Comparison of ENCODE assay signal across 8 mouse cellular contexts in the genomic region with DNA sequence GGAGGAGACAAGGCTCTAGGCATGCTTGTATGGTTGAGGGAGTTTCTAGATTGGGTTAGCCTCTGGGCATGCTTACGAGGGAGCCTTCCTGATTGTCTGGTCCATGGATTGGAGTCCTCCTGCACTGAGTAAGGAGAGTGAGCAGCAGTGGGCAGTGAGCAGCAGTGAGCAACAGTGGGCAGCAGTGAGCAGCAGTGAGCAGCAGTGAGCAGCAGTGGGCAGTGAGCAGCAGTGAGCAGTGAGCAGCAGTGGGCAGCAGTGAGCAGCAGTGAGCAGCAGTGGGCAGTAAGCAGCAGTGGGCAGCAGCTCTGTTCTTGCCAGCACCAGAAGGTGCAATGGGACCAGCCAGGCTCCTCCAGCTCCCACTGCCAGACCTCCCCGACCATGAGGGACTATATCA. TPM values are rescaled to one million over a fixed set of nuclear protein-coding genes. Genes with fewer than 3 reads are reported as not detected.
A peak's percentile ranks its signal among the peaks of the same experiment; 100 is the strongest.
DNase-seq lines count a peak whose midpoint lies in the region; ATAC-seq and TF ChIP-seq lines count a peak whose summit lies in the region.
"Had no signal": no experiment of that assay in that cellular context is flagged by ENCODE, and none has a peak within 500 bp of the region (broad histone marks: within the 10 kb centered on the region; RNA-seq: fewer than 3 reads in every experiment).

No protein-coding gene starts in this region.

- TF ChIP-seq CTCF in small intestine, adult 2 months (IDR thresholded peaks at IDR 0.05; ENCODE audit: extremely low read depth, insufficient read length, insufficient replicate concordance, low read depth, low read length) = peak; percentile 52; the same call in 1 of the 2 replicates

- TF ChIP-seq POLR2A in small intestine, adult 2 months (IDR thresholded peaks at IDR 0.05; ENCODE audit: low read depth, low read length) = no peak

- H3K27ac ChIP-seq in liver, embryonic 11.5 days (ENCODE audit: low read depth, low read length) = no peak overlapping the region
- no peak overlapping the region for H3K27ac ChIP-seq in embryonic facial prominence, embryonic 10.5 days (replicated peaks)
- H3K27ac ChIP-seq in small intestine, adult 2 months (ENCODE audit: insufficient read depth, low read depth, low read length) = no peak overlapping the region

- ATAC-seq in liver, embryonic 11.5 days (replicated peaks; ENCODE audit: low FRiP score) = no peak; the same call in 1 of the 2 replicates

- H3K36me3 ChIP-seq in liver, embryonic 11.5 days (ENCODE audit: control insufficient read depth, insufficient read depth, low read length) = no peaks in the 10 kb centered on the region
- peaks cover 6% of the 10 kb centered on the region for H3K36me3 ChIP-seq in embryonic facial prominence, embryonic 10.5 days (replicated peaks)
- H3K36me3 ChIP-seq in small intestine, adult 2 months (ENCODE audit: control insufficient read depth, insufficient read depth, low read length) = no peaks in the 10 kb centered on the region

- H3K4me3 ChIP-seq in liver, embryonic 11.5 days (ENCODE audit: low read depth, low read length) = no peak overlapping the region
- H3K4me3 ChIP-seq in embryonic facial prominence, embryonic 10.5 days = no peak overlapping the region
- H3K4me3 ChIP-seq in small intestine, adult 2 months (ENCODE audit: low read depth, low read length) = no peak overlapping the region

- no peaks in the 10 kb centered on the region for H3K27me3 ChIP-seq in liver, embryonic 11.5 days (replicated peaks; ENCODE audit: control insufficient read depth, insufficient read depth, low read length)
- no peaks in the 10 kb centered on the region; the same call in 1 of the 2 replicates for H3K27me3 ChIP-seq in embryonic facial prominence, embryonic 10.5 days (replicated peaks; ENCODE audit: low read depth, poor library complexity, severe bottlenecking)
- H3K27me3 ChIP-seq in small intestine, adult 2 months (ENCODE audit: control insufficient read depth, insufficient read depth, low read length) = no peaks in the 10 kb centered on the region

- DNase-seq in liver = peak; percentile 39
- no peak for DNase-seq in liver, embryonic 11.5 days (ENCODE audit: low spot score)
- peak; percentile 48 for DNase-seq in embryonic facial prominence, embryonic 10.5 days (ENCODE audit: low spot score)
- peak; percentile 34 to 51 for DNase-seq in lung, adult 18-20 months
- DNase-seq in adrenal gland, postnatal 14 days = no peak
- DNase-seq in thymus, postnatal 36 days = no peak

- H3K4me2 ChIP-seq in liver, embryonic 11.5 days = no peak overlapping the region
- H3K4me2 ChIP-seq: heart, embryonic 11.5 days had no signal

- WGBS in liver, embryonic 11.5 days = 64% methylated on average over 2 of the region's 2 CpGs
- 68% methylated on average over 2 of the region's 2 CpGs for WGBS in embryonic facial prominence, embryonic 10.5 days
- WGBS in small intestine, adult 2 months = 63% methylated on average over 2 of the region's 2 CpGs

- no peaks in the 10 kb centered on the region for H3K9me3 ChIP-seq in liver, embryonic 11.5 days (ENCODE audit: control insufficient read depth, low read length)
- no peaks in the 10 kb centered on the region for H3K9me3 ChIP-seq in embryonic facial prominence, embryonic 10.5 days

- no peak overlapping the region for H3K9ac ChIP-seq in liver, embryonic 11.5 days (ENCODE audit: low read depth, low read length)

- 0 out of 2 replicates have a peak, but pooled peaks cover 4% of the 10 kb centered on the region for H3K4me1 ChIP-seq in liver, embryonic 11.5 days (replicated peaks; ENCODE audit: control insufficient read depth, insufficient read depth, low read length)
- H3K4me1 ChIP-seq in embryonic facial prominence, embryonic 10.5 days = peaks cover 14% of the 10 kb centered on the region
- H3K4me1 ChIP-seq in small intestine, adult 2 months (ENCODE audit: control insufficient read depth, insufficient read depth, insufficient read length, low read length) = no peaks in the 10 kb centered on the region; the same call in 1 of the 2 replicates

RNA-seq across cellular contexts. Expression of gene Coq7, which starts 15.3 kb away (rescaled TPM):
- 104 and 114 TPM in 2 replicates for polyA plus RNA-seq in liver, embryonic 11.5 days (2014; fragmentation: Nextera tagmentation; extraction: Ambion mirVana)
- polyA plus RNA-seq in embryonic facial prominence, embryonic 10.5 days (2016; fragmentation: Nextera tagmentation; extraction: Ambion mirVana) = 128 and 134 TPM in 2 replicates
- polyA plus RNA-seq in small intestine, adult 2 months (2012; rRNA removed) = 26.8 and 45.1 TPM in 2 replicates
- total RNA-seq in adrenal gland, postnatal 14 days (2021) = 65.8 and 74.6 TPM in 2 replicates

RNA-seq across cellular contexts. Expression of gene Itpripl2, which starts 26.0 kb away (rescaled TPM):
- polyA plus RNA-seq in liver, embryonic 11.5 days (2014; fragmentation: Nextera tagmentation; extraction: Ambion mirVana) = 1.0 and 1.1 TPM in 2 replicates
- 1.3 and 1.6 TPM in 2 replicates for polyA plus RNA-seq in embryonic facial prominence, embryonic 10.5 days (2016; fragmentation: Nextera tagmentation; extraction: Ambion mirVana)
- 12.4 and 31.6 TPM in 2 replicates for polyA plus RNA-seq in small intestine, adult 2 months (2012; rRNA removed)
- total RNA-seq in adrenal gland, postnatal 14 days (2021) = 16.6 and 18.3 TPM in 2 replicates

Comparison
In these comparisons a context has a peak if more than half of its experiments do, and no peak if none do; other contexts are left out.
1. DNase-seq: peak in liver (single experiment), embryonic facial prominence, embryonic 10.5 days (single experiment) and lung, adult 18-20 months (2 of 2); none in liver, embryonic 11.5 days (single experiment), adrenal gland, postnatal 14 days (single experiment) and thymus, postnatal 36 days (0 of 2).